Mouse (Mus musculus): Measurements from ENCODE around the gene Tcf12. TPM values are rescaled to one million over a fixed set of nuclear protein-coding genes. Genes with fewer than 3 reads are reported as not detected.

The Tcf12 gene
- polyA plus RNA-seq, 1 experiment from 2014 or later: 43.6 TPM

GRCm38 (mm10) chr9:71931358-71931715 lies 180.3 kb downstream of the Tcf12 start:
- no peak overlapping the region for H3K4me3 ChIP-seq (replicated peaks; ENCODE audit: low read length)
- 76% methylated on average over 8 of the region's 8 CpGs for WGBS
- H3K9me3 ChIP-seq (replicated peaks; ENCODE audit: control insufficient read depth, low read length): no peaks in the 10 kb centered on the region
- no peak overlapping the region for H3K4me2 ChIP-seq (ENCODE audit: low read depth, low read length)
- H3K4me1 ChIP-seq (ENCODE audit: control insufficient read depth, insufficient read depth, low read length): no peaks in the 10 kb centered on the region
- no peaks in the 10 kb centered on the region for H3K36me3 ChIP-seq (ENCODE audit: control insufficient read depth, insufficient read depth, low read length)
- H3K27ac ChIP-seq (ENCODE audit: low read length): no peak overlapping the region
- no peaks in the 10 kb centered on the region for H3K27me3 ChIP-seq (ENCODE audit: control insufficient read depth, insufficient read depth, low read length)
- no peak overlapping the region for H3K9ac ChIP-seq (ENCODE audit: low read length)
- ATAC-seq (ENCODE audit: insufficient read depth, low FRiP score): no peak

GRCm38 (mm10) chr9:71930431-71931357 lies 181.0 kb downstream of the Tcf12 start:
- Histone ChIP-seq H3K4me3 (replicated peaks; ENCODE audit: low read length) (no peak overlapping the region), H3K4me1 (ENCODE audit: control insufficient read depth, insufficient read depth, low read length) (no peaks in the 10 kb centered on the region)
- 69% methylated on average over 3 of the region's 3 CpGs for WGBS

GRCm38 (mm10) chr9:71916662-71916953 lies 195.1 kb downstream of the Tcf12 start:
- 0 out of 2 replicates have a peak, but pooled peaks cover 2% of the 10 kb centered on the region for H3K4me1 ChIP-seq (ENCODE audit: control insufficient read depth, insufficient read depth, low read length)
- no peak overlapping the region for H3K27ac ChIP-seq (ENCODE audit: low read length)
- H3K4me2 ChIP-seq (ENCODE audit: low read depth, low read length): no peak overlapping the region
- H3K9ac ChIP-seq (ENCODE audit: low read length): no peak overlapping the region
- no peak for ATAC-seq (ENCODE audit: insufficient read depth, low FRiP score)
- no peaks in the 10 kb centered on the region for H3K27me3 ChIP-seq (ENCODE audit: control insufficient read depth, insufficient read depth, low read length)
- no peaks in the 10 kb centered on the region for H3K9me3 ChIP-seq (replicated peaks; ENCODE audit: control insufficient read depth, low read length)
- no peak overlapping the region for H3K4me3 ChIP-seq (replicated peaks; ENCODE audit: low read length)
- 0 out of 2 replicates have a peak, but pooled peaks cover 2% of the 10 kb centered on the region for H3K36me3 ChIP-seq (ENCODE audit: control insufficient read depth, insufficient read depth, low read length)

More at GRCm38 (mm10) chr9:71930431-71931357, 181.0 kb downstream of the Tcf12 start:
- ATAC-seq (ENCODE audit: insufficient read depth, low FRiP score): no peak
- Histone ChIP-seq H3K9ac (ENCODE audit: low read length) (no peak overlapping the region), H3K9me3 (replicated peaks; ENCODE audit: control insufficient read depth, low read length) (no peaks in the 10 kb centered on the region), H3K27me3 (ENCODE audit: control insufficient read depth, insufficient read depth, low read length) (no peaks in the 10 kb centered on the region), H3K36me3 (ENCODE audit: control insufficient read depth, insufficient read depth, low read length) (no peaks in the 10 kb centered on the region), H3K4me2 (ENCODE audit: low read depth, low read length) (no peak overlapping the region), H3K27ac (ENCODE audit: low read length) (no peak overlapping the region)

GRCm38 (mm10) chr9:71915871-71916661 lies 195.6 kb downstream of the Tcf12 start:
- no peak for ATAC-seq (ENCODE audit: insufficient read depth, low FRiP score)
- Histone ChIP-seq H3K27me3 (ENCODE audit: control insufficient read depth, insufficient read depth, low read length) (no peaks in the 10 kb centered on the region), H3K9ac (ENCODE audit: low read length) (no peak overlapping the region), H3K27ac (ENCODE audit: low read length) (no peak overlapping the region), H3K9me3 (replicated peaks; ENCODE audit: control insufficient read depth, low read length) (no peaks in the 10 kb centered on the region), H3K4me2 (ENCODE audit: low read depth, low read length) (no peak overlapping the region), H3K36me3 (ENCODE audit: control insufficient read depth, insufficient read depth, low read length) (no peaks in the 10 kb centered on the region), H3K4me3 (replicated peaks; ENCODE audit: low read length) (no peak overlapping the region), H3K4me1 (ENCODE audit: control insufficient read depth, insufficient read depth, low read length) (0 out of 2 replicates have a peak, but pooled peaks cover 2% of the 10 kb centered on the region)
- 59% methylated on average over 6 of the region's 6 CpGs for WGBS

- ATAC-seq (ENCODE audit: insufficient read depth, low FRiP score): no peak
- Histone ChIP-seq H3K4me1 (ENCODE audit: control insufficient read depth, insufficient read depth, low read length) (no peaks in the 10 kb centered on the region), H3K9me3 (replicated peaks; ENCODE audit: control insufficient read depth, low read length) (peaks cover 5% of the 10 kb centered on the region), H3K4me2 (ENCODE audit: low read depth, low read length) (no peak overlapping the region), H3K36me3 (ENCODE audit: control insufficient read depth, insufficient read depth, low read length) (peaks cover 11% of the 10 kb centered on the region), H3K9ac (ENCODE audit: low read length) (no peak overlapping the region), H3K4me3 (replicated peaks; ENCODE audit: low read length) (no peak overlapping the region), H3K27me3 (ENCODE audit: control insufficient read depth, insufficient read depth, low read length) (no peaks in the 10 kb centered on the region), H3K27ac (ENCODE audit: low read length) (no peak overlapping the region)
- 68% methylated on average over 2 of the region's 2 CpGs for WGBS
Observed at GRCm38 (mm10) chr9:71906522-71906921, 205.1 kb downstream of the Tcf12 start.

GRCm38 (mm10) chr9:71898852-71899251 lies 212.8 kb downstream of the Tcf12 start:
- Histone ChIP-seq H3K27me3 (ENCODE audit: control insufficient read depth, insufficient read depth, low read length) (no peaks in the 10 kb centered on the region), H3K4me1 (ENCODE audit: control insufficient read depth, insufficient read depth, low read length) (peaks cover 17% of the 10 kb centered on the region; the same call in 1 of the 2 replicates), H3K27ac (ENCODE audit: low read length) (no peak overlapping the region), H3K9ac (ENCODE audit: low read length) (no peak overlapping the region), H3K4me3 (replicated peaks; ENCODE audit: low read length) (no peak overlapping the region), H3K36me3 (ENCODE audit: control insufficient read depth, insufficient read depth, low read length) (no peaks in the 10 kb centered on the region), H3K4me2 (ENCODE audit: low read depth, low read length) (no peak overlapping the region), H3K9me3 (replicated peaks; ENCODE audit: control insufficient read depth, low read length) (no peaks in the 10 kb centered on the region)
- 29% methylated on average over 5 of the region's 5 CpGs for WGBS
- ATAC-seq (ENCODE audit: insufficient read depth, low FRiP score): no peak

GRCm38 (mm10) chr9:71897399-71897798 lies 214.3 kb downstream of the Tcf12 start:
- no peaks in the 10 kb centered on the region for H3K36me3 ChIP-seq (ENCODE audit: control insufficient read depth, insufficient read depth, low read length)
- no peaks in the 10 kb centered on the region for H3K9me3 ChIP-seq (replicated peaks; ENCODE audit: control insufficient read depth, low read length)
- no peak for ATAC-seq (ENCODE audit: insufficient read depth, low FRiP score)
- H3K4me2 ChIP-seq (ENCODE audit: low read depth, low read length): no peak overlapping the region
- H3K27me3 ChIP-seq (ENCODE audit: control insufficient read depth, insufficient read depth, low read length): no peaks in the 10 kb centered on the region
- H3K27ac ChIP-seq (ENCODE audit: low read length): peak overlapping the region; percentile 14; the same call in 1 of the 2 replicates
- WGBS: 52% methylated on average over 1 of the region's 1 CpGs
- H3K9ac ChIP-seq (ENCODE audit: low read length): no peak overlapping the region
- H3K4me3 ChIP-seq (replicated peaks; ENCODE audit: low read length): no peak overlapping the region
- H3K4me1 ChIP-seq (ENCODE audit: control insufficient read depth, insufficient read depth, low read length): peaks cover 17% of the 10 kb centered on the region; the same call in 1 of the 2 replicates

- Histone ChIP-seq H3K27me3 (ENCODE audit: control insufficient read depth, insufficient read depth, low read length) (no peaks in the 10 kb centered on the region), H3K4me1 (ENCODE audit: control insufficient read depth, insufficient read depth, low read length) (peaks cover 17% of the 10 kb centered on the region; the same call in 1 of the 2 replicates), H3K9ac (ENCODE audit: low read length) (no peak overlapping the region), H3K4me2 (ENCODE audit: low read depth, low read length) (peak overlapping the region; percentile 24; the same call in 1 of the 2 replicates), H3K36me3 (ENCODE audit: control insufficient read depth, insufficient read depth, low read length) (no peaks in the 10 kb centered on the region), H3K27ac (ENCODE audit: low read length) (peak overlapping the region; percentile 55), H3K4me3 (replicated peaks; ENCODE audit: low read length) (peak overlapping the region; percentile 40), H3K9me3 (replicated peaks; ENCODE audit: control insufficient read depth, low read length) (no peaks in the 10 kb centered on the region)
- WGBS: 29% methylated on average over 2 of the region's 2 CpGs
- peak; percentile 84; the same call in 1 of the 2 replicates for ATAC-seq (ENCODE audit: insufficient read depth, low FRiP score)
Observed at GRCm38 (mm10) chr9:71895931-71896724, 215.5 kb downstream of the Tcf12 start.

Measured in stomach, embryonic 16.5 days (tissue).